Mouse (Mus musculus) erythroblast, embryonic 14.5 days (primary cell): ENCODE data around the gene Kti12.

Experiments
- GATA1 ChIP-seq: IDR thresholded peaks from 2 replicates; pipeline ENCODE4 v1.6.1; 2012; ENCODE audit warnings: low read length, inconsistent platforms, mixed read lengths
- TAL1 ChIP-seq: IDR thresholded peaks from 3 replicates; pipeline ENCODE4 v1.6.1; 2012; ENCODE audit warnings: low read length, inconsistent platforms, mixed read lengths

GRCm38 (mm10) chr4:108838031-108838430 lies 9.6 kb upstream of the Kti12 start:
- TF ChIP-seq GATA1 (no peak), TAL1 (no peak)
